Mouse (Mus musculus) left cerebral cortex, adult 2 months (tissue): ENCODE results near the gene Vamp2. TPM values are rescaled to one million over a fixed set of nuclear protein-coding genes. Genes with fewer than 3 reads are reported as not detected.
A peak's percentile ranks its signal among the peaks of the same experiment; 100 is the strongest.

Source experiments
- DNase-seq, 2 experiments: peaks; one replicate each; pipeline ENCODE4 v3.0.0; 2021 to 2022; ENCODE audit warnings: low spot score in 2 of 2, mixed read lengths in 1 of 2; ENCODE audit errors: extremely low spot score in 1 of 2
- H3K27ac ChIP-seq: fragments of 200-600 bp; 2 replicates; pipeline ENCODE4 v1.8.1; 2022
- H3K4me3 ChIP-seq: fragments of 200-600 bp; 2 replicates; pipeline ENCODE4 v1.8.1; 2022
- CTCF ChIP-seq: fragments of 200-600 bp; IDR thresholded peaks from 2 replicates; pipeline ENCODE4 v1.8.1; 2022; ENCODE audit warnings: antibody characterized with exemption, mild to moderate bottlenecking, moderate library complexity
- intact Hi-C: fragments of 180-260 bp; cut with DNase I; formaldehyde crosslinking; loops from one replicate; pipeline ENCODE4 v1.15.1; 2025
- long read RNA-seq, 2 experiments: library from polyadenylated mRNA; stranded (forward); transcript quantifications; one replicate each; pipeline ENCODE4 v2.0.0; 2021; ENCODE audit warnings: borderline mapping rate in 2 of 2
- total RNA-seq, 2 experiments: library from RNA; stranded (reverse); gene quantifications; 2 replicates each; pipeline ENCODE4 v1.2.3; 2021

Gene Vamp2
- 1,000 to 10,000 TPM; 1,115 to 1,119 TPM for total RNA-seq
- long read RNA-seq, experiment 1, transcript Vamp2-202 (4 exons, 1,113 nt) = minor isoform, 8 of 2,033 reads
- long read RNA-seq, experiment 1, transcript Vamp2-201 (5 exons, 2,205 nt) = major isoform, 1,895 of 2,033 reads
- long read RNA-seq, experiment 1, partial matches to known transcripts = 54 of 2,033 reads
- long read RNA-seq, experiment 1, other reads (novel, unspliced or antisense) = 75 of 2,033 reads
- long read RNA-seq, experiment 2, transcript Vamp2-202 (4 exons, 1,113 nt) = minor isoform, 8 of 1,306 reads
- long read RNA-seq, experiment 2, transcript Vamp2-201 (5 exons, 2,205 nt) = major isoform, 1,196 of 1,306 reads
- long read RNA-seq, experiment 2, partial matches to known transcripts = 45 of 1,306 reads
- long read RNA-seq, experiment 2, other reads (novel, unspliced or antisense) = 52 of 1,306 reads

DNA sequence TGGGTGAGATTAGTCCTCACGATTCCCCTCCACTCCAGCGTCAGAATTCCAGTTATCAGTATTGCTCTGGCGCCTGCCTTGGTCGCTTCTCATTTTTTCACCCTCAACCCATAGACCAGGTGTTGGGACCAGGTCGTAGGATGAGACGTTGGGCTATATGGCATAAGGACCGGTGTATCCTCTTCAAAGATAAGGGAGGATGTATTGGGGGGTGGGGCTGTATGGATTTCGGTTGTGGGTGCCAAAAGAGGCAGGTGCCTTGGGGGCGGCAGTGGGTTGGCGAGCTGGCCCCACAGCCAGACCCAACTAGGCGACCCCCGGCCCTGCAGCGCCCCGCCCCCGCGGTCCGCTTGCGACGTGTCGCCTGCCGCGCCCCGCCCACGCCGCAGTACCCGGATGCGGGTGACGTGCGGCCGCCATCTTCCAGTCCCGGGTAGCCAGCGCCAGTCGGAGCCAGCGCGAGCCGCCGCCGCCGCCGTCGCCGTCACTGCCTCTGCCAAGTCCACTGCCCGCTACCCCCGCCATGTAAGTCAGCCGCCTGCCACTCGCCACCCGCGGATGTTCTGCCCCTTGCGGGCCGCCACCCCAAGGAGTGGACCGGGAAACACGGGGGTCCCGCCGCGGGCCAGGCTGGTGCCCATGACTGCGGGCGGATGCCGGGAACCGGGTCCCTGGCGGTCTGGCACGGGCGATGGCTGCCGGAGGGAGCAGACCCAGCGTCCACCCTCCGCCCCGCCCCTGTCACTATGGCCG lies at the start of gene Vamp2:
Gene Vamp2, plus strand, starts transcription at position 388 of the 753 bp plus-strand sequence.
- TF ChIP-seq CTCF = no peak
- Histone ChIP-seq H3K27ac (peak within 1 kb of the TSS; percentile 100), H3K4me3 (peak within 1 kb of the TSS; percentile 98)
- peak; percentile 95 to 96 for DNase-seq
- intact Hi-C loops = loop anchor here (1.0 kb wide), 1 partner anchor 15 kb away; no protein-coding TSS in a partner anchor

DNA sequence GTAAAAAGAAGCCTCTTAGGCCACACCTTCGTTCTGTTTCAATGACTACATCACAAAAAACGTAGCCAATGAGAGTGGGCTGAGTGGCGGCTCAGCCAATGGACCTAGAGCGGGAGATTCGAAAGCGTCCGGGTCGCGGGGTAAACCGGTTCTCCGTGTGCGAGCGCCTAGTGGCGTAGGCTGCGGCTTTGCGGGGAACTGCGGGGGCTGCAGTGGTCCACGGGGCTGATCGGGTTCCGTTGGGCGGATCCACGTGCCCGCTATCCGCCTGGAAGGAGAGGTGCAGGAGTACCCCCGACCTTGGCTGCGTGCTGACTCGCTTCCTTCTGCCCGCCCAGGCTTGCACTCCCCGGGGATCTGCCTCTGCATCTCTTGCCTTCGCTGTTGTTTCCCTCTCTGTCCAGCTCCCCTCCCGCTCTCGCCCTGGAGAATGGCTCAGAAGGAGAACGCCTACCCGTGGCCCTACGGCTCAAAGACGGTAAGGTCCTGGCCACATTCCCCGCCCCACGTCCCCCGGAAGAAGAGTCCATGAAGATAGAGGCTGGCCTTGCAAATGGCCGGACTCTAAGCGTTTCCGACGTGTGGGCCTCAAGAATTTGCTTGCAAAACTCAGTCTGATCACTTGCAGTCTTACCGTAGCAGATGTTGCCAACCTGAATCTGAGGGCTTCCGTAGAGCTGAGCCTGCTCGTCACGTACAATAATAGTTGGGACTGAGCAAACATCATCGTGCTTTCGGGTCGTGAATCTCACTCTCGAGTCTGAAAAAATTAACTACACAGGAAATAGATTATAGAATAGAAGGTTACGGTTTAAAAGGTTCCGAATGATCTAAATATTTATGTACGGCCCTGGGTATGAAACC lies 42.5 kb upstream of the Vamp2 start, which contains the start of gene Aurkb:
Gene Aurkb, plus strand, starts transcription at position 117 of the 864 bp plus-strand sequence.
- DNase-seq = peak; percentile 63 to 71
- intact Hi-C loops = no loop called here
- no peak within 1 kb of the TSS for H3K27ac ChIP-seq
- H3K4me3 ChIP-seq = peak within 1 kb of the TSS; percentile 59
- TF ChIP-seq CTCF = peak; percentile 24; the same call in 1 of the 2 replicates

DNA sequence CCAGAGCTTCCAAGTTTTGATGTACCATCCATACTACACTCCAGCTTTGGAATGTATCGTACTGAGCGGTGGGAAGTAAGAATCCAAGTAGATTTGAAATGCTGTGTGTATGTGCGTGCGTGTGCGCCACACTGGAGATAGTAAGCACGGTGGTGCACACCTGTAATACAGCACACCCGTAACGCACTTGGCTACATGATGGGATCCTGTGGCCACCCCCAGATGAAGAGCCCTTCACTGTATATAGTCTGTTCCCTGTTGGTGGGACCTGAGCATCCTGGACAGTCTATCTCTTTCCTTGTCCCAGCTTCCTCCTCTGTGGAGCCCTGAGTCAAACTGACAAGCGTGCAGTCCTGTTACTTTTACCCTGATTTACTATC lies 41.9 kb upstream of the Vamp2 start:
- no peak for DNase-seq
- TF ChIP-seq CTCF = no peak
- intact Hi-C loops = no loop called here
- Histone ChIP-seq H3K4me3 (peak overlapping the region; percentile 59), H3K27ac (no peak overlapping the region)

DNA sequence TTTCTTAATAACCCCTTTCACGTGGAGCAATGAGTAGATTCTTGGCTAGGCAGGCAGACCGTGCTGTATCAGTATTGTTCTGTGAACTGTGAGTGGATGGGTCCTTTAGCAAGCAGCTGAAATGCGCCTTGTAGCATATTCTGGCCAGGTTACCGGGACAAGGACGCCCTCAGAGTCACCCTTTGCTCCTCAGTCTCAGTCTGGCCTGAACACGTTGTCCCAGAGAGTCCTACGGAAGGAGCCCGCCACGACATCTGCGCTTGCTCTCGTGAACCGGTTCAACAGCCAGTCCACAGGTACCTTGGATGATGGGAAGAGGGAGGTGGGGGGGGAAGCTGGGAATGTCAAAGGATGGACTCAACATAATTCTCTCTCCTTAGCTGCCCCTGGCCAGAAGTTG lies 40.7 kb upstream of the Vamp2 start:
- intact Hi-C loops = no loop called here

DNA sequence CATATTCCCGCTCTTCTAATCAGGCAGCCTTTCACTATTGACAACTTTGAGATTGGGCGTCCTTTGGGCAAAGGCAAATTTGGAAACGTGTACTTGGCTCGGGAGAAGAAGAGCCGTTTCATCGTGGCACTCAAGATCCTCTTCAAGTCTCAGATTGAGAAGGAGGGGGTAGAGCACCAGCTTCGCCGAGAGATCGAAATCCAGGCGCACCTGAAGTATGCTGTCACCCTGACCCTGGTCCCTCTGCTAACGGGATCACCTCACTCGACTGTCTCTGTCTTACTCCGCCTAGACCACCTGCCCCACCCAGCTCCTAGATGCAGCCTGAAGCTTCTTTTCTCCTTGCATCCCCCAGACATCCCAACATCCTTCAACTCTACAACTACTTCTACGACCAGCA lies 40.1 kb upstream of the Vamp2 start:
- no peak for DNase-seq
- no peak for TF ChIP-seq CTCF
- Histone ChIP-seq H3K27ac (no peak overlapping the region), H3K4me3 (no peak overlapping the region)
- intact Hi-C loops = no loop called here

More for the DNA sequence above, 40.7 kb upstream of the Vamp2 start:
- TF ChIP-seq CTCF = no peak
- Histone ChIP-seq H3K4me3 (no peak overlapping the region), H3K27ac (no peak overlapping the region)
- no peak for DNase-seq

DNA sequence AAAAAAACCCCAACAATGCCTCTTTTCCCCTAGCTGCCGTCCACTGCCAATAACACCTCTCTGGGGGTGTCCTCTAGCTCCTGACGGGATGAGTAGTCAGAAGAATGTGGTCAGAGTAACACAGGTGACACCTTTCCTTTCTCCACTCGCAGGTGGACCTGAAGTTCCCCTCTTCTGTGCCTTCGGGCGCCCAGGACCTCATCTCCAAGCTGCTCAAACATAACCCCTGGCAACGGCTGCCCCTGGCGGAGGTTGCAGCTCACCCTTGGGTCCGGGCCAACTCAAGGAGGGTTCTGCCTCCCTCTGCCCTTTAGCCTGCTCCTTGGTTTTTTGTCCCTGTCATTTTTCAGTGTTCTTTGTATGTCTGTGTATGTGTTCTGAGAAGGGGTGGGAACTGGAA lies 37.5 kb upstream of the Vamp2 start:
- TF ChIP-seq CTCF = no peak
- Histone ChIP-seq H3K27ac (no peak overlapping the region), H3K4me3 (no peak overlapping the region)
- intact Hi-C loops = no loop called here
- DNase-seq = no peak

DNA sequence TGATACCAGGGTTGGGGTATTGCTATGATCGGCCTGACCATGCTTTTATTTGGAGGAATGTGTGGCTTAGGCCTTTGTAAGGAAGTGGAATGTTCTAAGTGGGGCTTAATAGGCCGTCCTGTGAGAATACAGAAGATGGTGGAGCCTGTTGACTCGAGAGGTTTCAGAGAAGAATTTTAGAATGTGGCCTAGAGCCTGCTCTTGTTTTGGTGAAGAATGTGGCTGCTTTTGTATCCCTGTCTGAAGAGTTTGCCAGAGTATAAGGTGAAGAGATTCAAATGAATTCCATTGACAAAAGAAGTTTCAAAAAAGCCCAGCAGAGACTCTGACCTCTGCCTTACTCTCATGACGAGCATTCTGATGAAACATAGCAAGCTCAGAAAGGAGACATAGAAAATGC lies 36.5 kb upstream of the Vamp2 start:
- no peak overlapping the region for H3K4me3 ChIP-seq
- intact Hi-C loops = no loop called here
- TF ChIP-seq CTCF = no peak
- DNase-seq = no peak
- H3K27ac ChIP-seq = no peak overlapping the region

DNA sequence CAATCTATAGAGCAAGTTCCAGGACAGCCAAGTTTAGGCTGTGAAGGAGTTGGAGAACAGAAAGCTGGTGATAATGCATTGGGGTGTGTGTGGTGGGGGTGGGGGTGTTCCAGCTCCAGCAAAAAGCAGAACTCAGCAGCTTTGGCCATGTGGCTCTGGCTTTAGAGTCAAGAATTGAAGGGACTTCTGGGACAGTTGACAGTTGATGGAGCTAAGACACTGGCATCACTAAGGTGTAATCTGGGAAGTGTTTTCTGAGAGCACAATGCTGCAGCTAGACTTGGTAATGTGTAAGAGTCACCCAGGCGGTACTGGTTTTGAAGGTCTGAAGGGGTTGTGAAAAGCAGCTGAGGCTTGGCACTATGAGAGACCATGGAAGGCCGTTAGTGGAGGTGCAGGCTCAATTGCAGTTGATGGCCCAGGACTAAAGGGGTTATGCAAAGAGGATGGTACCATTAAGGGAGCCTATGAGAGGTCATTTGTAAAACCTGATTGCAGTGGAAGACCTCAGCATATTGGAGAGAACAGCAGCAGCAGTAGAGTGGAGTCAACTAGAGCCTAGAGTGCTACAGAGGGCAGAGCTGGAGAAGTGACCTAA lies 35.4 kb upstream of the Vamp2 start:
- intact Hi-C loops = no loop called here
- no peak for DNase-seq
- Histone ChIP-seq H3K4me3 (no peak overlapping the region), H3K27ac (no peak overlapping the region)
- TF ChIP-seq CTCF = no peak

DNA sequence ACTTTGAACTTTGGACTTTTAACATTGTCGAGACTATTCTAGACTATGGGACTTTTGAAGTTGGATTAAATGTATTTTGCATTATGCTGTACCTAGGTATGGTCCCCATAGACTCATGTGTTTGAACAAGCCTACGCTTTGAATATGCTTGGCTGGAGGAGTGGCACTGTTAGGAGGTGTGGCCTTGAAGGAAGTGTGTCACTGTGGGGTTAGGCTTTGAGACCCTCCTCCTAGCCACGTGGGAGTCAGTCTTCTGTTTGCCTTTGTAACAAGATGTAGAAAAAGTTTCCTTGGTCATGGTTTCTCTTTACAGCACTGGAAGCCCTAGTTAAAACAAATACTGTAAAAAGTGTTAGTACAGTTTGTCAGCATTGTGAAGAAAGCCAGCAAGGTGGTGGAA lies 34.4 kb upstream of the Vamp2 start:
- intact Hi-C loops = no loop called here
- no peak for TF ChIP-seq CTCF
- H3K27ac ChIP-seq = no peak overlapping the region
- DNase-seq = no peak
- no peak overlapping the region for H3K4me3 ChIP-seq

DNA sequence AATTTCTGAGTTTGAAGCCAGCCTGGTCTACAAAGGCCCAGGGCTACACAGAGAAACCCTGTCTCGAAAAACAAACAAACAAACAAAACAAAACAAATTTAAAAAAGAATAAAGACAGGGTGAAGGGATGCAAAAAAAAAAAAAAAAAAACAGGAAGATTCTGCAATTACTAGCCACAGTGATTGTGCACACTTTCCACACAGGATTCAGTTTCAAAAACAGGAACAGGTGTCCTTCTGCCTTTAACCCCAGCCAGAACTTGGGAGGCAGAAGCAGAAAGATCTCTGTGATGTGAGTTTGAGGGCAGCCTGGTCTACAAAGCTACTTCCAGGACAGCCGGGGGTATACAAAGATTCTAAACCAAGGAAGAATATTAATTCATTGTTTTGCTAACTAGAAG lies 30.0 kb upstream of the Vamp2 start:
- intact Hi-C loops = loop anchor here (1.0 kb wide), 1 partner anchor 16 kb away; no protein-coding TSS in a partner anchor
- H3K27ac ChIP-seq = peak overlapping the region; percentile 84; the same call in 1 of the 2 replicates
- no peak for DNase-seq
- peak overlapping the region; percentile 71 for H3K4me3 ChIP-seq
- no peak for TF ChIP-seq CTCF
